Mouse (Mus musculus): Measurements from ENCODE around the gene D630045J12Rik. TPM values are rescaled to one million over a fixed set of nuclear protein-coding genes. Genes with fewer than 3 reads are reported as not detected.
A peak's percentile ranks its signal among the peaks of the same experiment; 100 is the strongest.

D630045J12Rik gene
- polyA plus RNA-seq, 1 experiment from 2014 or later = 11.7 TPM

DNA sequence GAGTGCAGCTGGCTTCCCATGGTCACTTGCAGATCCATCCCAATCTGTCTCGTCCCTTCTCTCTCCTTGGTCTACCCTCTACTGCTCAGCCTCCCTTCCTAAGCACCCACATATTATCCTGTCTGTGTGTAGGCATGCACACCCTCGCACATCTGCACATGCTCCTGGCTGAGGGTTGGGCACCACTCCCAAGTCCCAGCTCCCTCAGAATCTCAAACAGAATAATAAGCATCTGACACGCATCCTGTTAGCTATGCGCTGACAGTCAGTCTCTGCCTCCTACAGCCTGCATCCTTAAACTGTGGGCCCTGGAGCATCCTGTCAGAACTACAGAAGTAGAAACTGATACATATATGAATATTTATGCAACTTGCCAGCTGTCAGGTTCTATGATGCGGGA lies 13.2 kb downstream of the D630045J12Rik start:
- H3K9me3 ChIP-seq = no peaks in the 10 kb centered on the region
- no peak overlapping the region for H3K4me3 ChIP-seq
- H3K4me1 ChIP-seq = peaks cover 21% of the 10 kb centered on the region
- WGBS = 84% methylated on average over 5 of the region's 5 CpGs
- no peaks in the 10 kb centered on the region for H3K36me3 ChIP-seq
- H3K27ac ChIP-seq (replicated peaks) = no peak overlapping the region
- H3K9ac ChIP-seq (replicated peaks) = no peak overlapping the region
- H3K27me3 ChIP-seq = no peaks in the 10 kb centered on the region
- no peak overlapping the region for H3K4me2 ChIP-seq (replicated peaks)
- ATAC-seq (ENCODE audit: low FRiP score, low read depth) = no peak; the same call in 1 of the 2 replicates

DNA sequence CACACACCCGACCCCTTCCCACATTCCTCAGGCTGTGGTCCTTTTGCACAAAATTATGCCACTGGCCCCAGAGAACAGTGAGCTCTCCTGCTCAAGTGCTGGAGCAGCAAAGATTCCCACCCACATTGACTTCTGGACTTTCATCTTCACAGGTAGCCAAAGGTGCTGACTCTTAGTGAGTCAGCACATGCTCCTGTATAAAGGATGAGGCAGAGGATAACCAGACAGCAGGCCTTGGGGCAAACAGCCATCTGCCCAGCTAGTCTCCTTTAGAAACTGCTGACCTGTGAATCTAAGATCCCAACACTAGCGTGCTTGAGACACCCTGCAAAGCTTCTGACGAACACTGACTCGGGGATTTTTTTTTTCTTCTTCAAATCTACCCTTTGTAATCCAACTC lies 15.4 kb downstream of the D630045J12Rik start:
- no peak overlapping the region for H3K27ac ChIP-seq (replicated peaks)
- H3K4me3 ChIP-seq = no peak overlapping the region
- H3K36me3 ChIP-seq = no peaks in the 10 kb centered on the region
- no peak for ATAC-seq (ENCODE audit: low FRiP score, low read depth)
- H3K4me1 ChIP-seq = peaks cover 13% of the 10 kb centered on the region
- no peaks in the 10 kb centered on the region for H3K27me3 ChIP-seq
- H3K9me3 ChIP-seq = no peaks in the 10 kb centered on the region
- H3K9ac ChIP-seq (replicated peaks) = no peak overlapping the region
- no peak overlapping the region for H3K4me2 ChIP-seq (replicated peaks)
- whole genome bisulfite sequencing = 68% methylated on average over 4 of the region's 4 CpGs

DNA sequence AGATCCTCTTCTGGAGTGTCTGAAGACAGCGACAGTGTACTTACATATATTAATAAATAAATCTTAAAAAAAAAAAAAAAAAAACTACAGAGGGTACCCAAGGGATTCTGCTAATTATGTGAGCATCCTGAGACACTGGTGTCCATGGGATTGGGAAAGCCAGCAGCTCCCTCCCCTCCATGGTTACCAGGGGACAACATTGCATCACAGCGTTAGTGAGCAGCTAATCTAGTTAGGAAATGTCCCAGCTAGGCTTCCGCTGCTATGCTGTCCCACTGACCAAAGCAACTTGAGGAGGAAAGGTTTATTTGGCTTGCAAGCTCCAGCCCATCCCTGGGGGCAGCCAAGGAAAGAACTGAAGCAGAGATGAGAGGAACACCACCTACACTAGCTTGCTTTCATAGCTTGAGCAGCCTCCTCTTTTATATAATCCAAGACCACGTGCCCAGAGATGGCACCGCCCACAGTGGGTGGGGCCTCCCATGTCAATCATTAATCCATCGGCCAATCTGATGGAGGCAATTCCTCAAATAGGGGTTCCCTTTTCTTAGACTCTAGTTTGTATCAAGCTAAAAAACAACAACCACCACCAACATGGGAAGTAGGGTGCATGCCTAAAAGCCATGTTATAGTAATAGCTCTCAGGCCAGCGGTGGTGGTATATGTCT lies 17.7 kb downstream of the D630045J12Rik start:
- WGBS = 78% methylated on average over 7 of the region's 7 CpGs
- Histone ChIP-seq H3K4me2 (replicated peaks) (no peak overlapping the region), H3K4me3 (no peak overlapping the region), H3K4me1 (peaks cover 16% of the 10 kb centered on the region), H3K9me3 (no peaks in the 10 kb centered on the region), H3K9ac (replicated peaks) (no peak overlapping the region), H3K36me3 (no peaks in the 10 kb centered on the region), H3K27me3 (no peaks in the 10 kb centered on the region), H3K27ac (replicated peaks) (no peak overlapping the region)
- ATAC-seq (ENCODE audit: low FRiP score, low read depth) = no peak

DNA sequence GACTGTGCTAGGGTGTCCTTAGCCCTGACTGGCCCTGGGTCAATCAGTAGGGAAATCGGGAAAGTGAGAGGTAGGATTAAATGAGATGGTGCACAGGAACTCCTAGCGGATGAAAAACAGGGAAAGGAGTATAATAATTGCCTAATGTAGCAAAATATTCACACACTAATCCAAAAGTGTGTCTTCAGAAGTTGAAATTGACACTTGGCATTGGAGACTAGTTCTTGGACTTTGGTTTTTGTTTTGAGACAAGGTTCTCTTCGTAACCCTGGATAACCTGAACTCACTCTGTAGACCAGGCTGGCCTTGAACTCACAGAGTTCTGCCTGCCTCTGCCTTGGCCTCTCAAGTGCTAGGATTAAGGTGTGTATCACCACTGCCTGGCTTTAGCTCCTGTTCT lies 20.0 kb downstream of the D630045J12Rik start:
- Histone ChIP-seq H3K9me3 (no peaks in the 10 kb centered on the region), H3K4me3 (no peak overlapping the region), H3K27ac (replicated peaks) (no peak overlapping the region), H3K4me1 (peaks cover 16% of the 10 kb centered on the region), H3K36me3 (no peaks in the 10 kb centered on the region; the same call in 1 of the 2 replicates), H3K9ac (replicated peaks) (no peak overlapping the region), H3K4me2 (replicated peaks) (no peak overlapping the region), H3K27me3 (no peaks in the 10 kb centered on the region)
- WGBS = 93% methylated on average over 3 of the region's 3 CpGs
- ATAC-seq (ENCODE audit: low FRiP score, low read depth) = no peak

DNA sequence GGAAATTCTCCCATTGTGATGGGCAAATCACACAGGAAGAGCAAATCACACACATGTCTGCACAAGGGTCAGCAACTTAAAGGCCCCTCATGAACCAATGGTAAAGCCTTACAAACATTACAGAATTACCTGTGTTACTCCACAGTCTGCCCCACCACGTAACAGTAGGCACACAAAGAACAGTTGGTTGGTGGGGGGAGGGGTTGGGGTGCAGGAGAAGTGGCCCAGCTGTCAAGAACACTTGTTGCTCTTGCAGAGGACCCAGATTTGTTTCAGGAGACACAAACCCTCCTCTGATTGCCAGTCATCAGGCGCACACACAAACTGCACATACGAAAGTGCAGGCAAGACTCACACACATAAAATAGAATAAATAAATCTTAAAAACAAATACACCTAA lies 20.9 kb downstream of the D630045J12Rik start:
- Histone ChIP-seq H3K27ac (replicated peaks) (no peak overlapping the region), H3K9me3 (no peaks in the 10 kb centered on the region), H3K4me1 (peaks cover 16% of the 10 kb centered on the region), H3K27me3 (no peaks in the 10 kb centered on the region), H3K36me3 (no peaks in the 10 kb centered on the region; the same call in 1 of the 2 replicates), H3K4me3 (no peak overlapping the region), H3K9ac (replicated peaks) (no peak overlapping the region), H3K4me2 (replicated peaks) (no peak overlapping the region)
- ATAC-seq (ENCODE audit: low FRiP score, low read depth) = no peak
- whole genome bisulfite sequencing = 76% methylated on average over 3 of the region's 3 CpGs

DNA sequence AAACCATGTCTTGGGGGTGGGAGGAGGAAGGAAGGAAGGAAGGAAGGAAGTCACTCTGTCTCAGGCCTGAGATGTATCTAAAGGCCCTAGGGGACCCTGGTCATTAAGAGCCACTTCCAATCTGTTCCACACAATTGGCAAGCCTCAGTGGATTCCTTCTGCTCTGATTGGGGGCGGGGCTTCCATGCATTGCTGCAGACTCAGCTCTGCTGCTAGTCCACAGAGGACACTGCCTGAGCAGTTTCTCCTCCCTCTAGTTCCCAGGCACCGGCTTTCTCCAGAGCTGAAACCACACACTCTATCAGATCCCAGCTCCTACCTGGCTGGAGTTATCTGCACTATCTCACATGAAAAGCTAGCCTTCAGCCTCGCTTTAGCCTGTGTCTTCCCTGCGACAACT lies 21.8 kb downstream of the D630045J12Rik start:
- Histone ChIP-seq H3K4me2 (replicated peaks) (no peak overlapping the region), H3K36me3 (no peaks in the 10 kb centered on the region; the same call in 1 of the 2 replicates), H3K27me3 (no peaks in the 10 kb centered on the region), H3K4me1 (peaks cover 16% of the 10 kb centered on the region), H3K27ac (replicated peaks) (no peak overlapping the region), H3K4me3 (no peak overlapping the region), H3K9me3 (no peaks in the 10 kb centered on the region), H3K9ac (replicated peaks) (no peak overlapping the region)
- WGBS = 73% methylated on average over 4 of the region's 4 CpGs
- no peak for ATAC-seq (ENCODE audit: low FRiP score, low read depth)

DNA sequence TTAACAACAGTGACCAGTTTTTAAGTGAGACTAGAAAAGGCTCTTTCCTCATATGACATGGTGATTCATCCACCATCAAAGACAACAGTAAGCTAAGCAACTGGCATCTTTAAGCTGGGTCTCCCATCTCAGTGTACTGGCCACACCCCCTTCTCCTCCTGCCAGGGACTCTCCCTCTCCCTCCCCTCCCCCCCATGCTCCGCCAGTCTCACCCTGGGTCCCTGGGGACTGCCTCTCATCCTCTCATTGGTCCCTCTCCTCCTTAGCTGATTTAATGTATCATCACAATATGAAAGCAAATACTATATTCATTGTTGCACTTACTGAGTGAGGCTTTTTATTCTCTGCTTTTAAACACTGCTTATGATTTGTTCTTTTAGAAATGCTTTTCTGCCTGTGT lies 29.7 kb downstream of the D630045J12Rik start:
- H3K4me3 ChIP-seq = no peak overlapping the region
- no peaks in the 10 kb centered on the region for H3K27me3 ChIP-seq
- H3K36me3 ChIP-seq = no peaks in the 10 kb centered on the region; the same call in 1 of the 2 replicates
- ATAC-seq (ENCODE audit: low FRiP score, low read depth) = peak; percentile 86
- H3K4me2 ChIP-seq (replicated peaks) = no peak overlapping the region; the same call in 1 of the 2 replicates
- H3K9ac ChIP-seq (replicated peaks) = no peak overlapping the region
- H3K4me1 ChIP-seq = peaks cover 15% of the 10 kb centered on the region
- H3K27ac ChIP-seq (replicated peaks) = peak overlapping the region; percentile 56; the same call in 1 of the 2 replicates
- WGBS = 24% methylated on average over 1 of the region's 1 CpGs
- H3K9me3 ChIP-seq = no peaks in the 10 kb centered on the region

DNA sequence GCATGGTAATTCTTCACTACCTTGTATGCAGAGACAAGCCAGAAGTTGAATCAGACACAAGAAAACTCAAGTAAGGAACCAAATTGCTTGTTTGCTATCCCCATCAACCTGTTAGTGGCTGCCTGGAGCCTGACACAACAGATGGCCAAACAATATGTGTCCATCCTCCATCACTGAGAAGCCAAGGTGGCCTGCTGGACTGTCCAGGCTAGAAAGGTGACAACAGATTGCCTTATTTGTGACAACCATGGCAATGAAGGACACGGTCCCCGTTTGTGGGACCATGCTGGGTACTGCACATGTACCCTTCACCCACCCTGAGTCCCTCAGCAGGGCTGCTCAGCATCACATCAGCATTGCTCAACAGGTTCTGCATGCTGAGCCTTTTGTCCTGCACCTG lies 34.5 kb downstream of the D630045J12Rik start:
- ATAC-seq (ENCODE audit: low FRiP score, low read depth) = no peak
- Histone ChIP-seq H3K36me3 (no peaks in the 10 kb centered on the region), H3K27me3 (no peaks in the 10 kb centered on the region), H3K4me1 (peaks cover 10% of the 10 kb centered on the region), H3K4me3 (no peak overlapping the region), H3K4me2 (replicated peaks) (no peak overlapping the region), H3K27ac (replicated peaks) (no peak overlapping the region), H3K9me3 (no peaks in the 10 kb centered on the region), H3K9ac (replicated peaks) (no peak overlapping the region)
- 92% methylated on average over 2 of the region's 2 CpGs for whole genome bisulfite sequencing

DNA sequence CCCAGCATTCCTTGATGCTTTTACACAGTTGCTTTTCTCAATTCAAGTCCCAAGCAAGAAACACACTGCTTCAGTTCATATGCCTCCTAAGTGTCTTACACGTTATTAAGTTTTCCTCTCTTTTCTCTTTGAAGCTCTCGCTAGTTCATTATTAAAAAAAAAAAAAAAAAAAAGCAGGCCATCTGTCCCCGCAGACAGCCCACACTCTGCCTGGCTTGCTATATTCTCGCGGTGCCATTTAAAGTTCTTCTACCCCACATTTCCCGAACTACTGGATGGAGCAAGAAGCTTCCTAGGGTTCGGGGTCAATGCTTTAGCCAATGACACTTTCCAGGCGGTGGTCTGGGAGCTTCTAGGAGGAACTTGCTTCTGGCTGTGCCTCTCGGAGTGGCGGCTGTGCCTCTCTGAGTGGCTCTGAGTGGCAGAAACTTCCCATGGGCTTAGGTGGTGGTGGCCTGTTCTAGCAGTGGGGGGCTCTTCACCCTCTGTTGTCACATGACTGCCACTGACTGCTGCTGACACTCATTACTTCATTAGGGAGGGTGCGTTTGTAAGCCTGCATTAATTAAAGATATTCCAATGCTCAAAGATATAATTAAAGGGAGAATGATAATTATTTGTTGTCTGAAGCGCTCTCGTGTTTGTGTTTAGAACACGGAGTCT lies 38.2 kb downstream of the D630045J12Rik start:
- Histone ChIP-seq H3K4me2 (replicated peaks) (no peak overlapping the region), H3K4me3 (no peak overlapping the region), H3K4me1 (peaks cover 6% of the 10 kb centered on the region; the same call in 1 of the 2 replicates), H3K27me3 (peaks cover 8% of the 10 kb centered on the region), H3K9ac (replicated peaks) (no peak overlapping the region), H3K9me3 (peaks cover 9% of the 10 kb centered on the region; the same call in 1 of the 2 replicates), H3K36me3 (0 out of 2 replicates have a peak, but pooled peaks cover 4% of the 10 kb centered on the region), H3K27ac (replicated peaks) (no peak overlapping the region)
- ATAC-seq (ENCODE audit: low FRiP score, low read depth) = no peak
- WGBS = 69% methylated on average over 14 of the region's 14 CpGs

DNA sequence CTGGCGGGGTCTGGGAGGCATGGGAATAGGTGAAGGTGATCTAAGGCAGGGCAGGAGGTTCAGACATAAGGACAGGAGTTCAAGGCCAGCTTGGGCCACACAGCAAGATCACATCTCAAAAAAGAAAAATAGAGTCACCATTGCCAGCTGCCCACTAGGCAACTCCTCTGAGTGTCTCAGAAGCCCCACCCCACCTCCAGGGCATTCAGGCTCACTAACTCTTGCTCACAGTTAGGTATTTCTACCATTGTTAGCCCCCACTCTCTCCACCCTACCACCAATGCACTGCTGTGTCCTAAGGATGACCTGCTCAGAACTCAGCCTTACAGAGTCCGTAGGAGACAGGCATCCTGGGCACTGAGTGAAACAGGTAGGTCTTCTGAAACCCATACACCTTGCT lies 46.2 kb downstream of the D630045J12Rik start:
- WGBS = 26% methylated on average over 2 of the region's 2 CpGs
- no peak overlapping the region for H3K4me2 ChIP-seq (replicated peaks)
- H3K36me3 ChIP-seq = 0 out of 2 replicates have a peak, but pooled peaks cover 2% of the 10 kb centered on the region
- no peak overlapping the region for H3K4me3 ChIP-seq
- H3K27ac ChIP-seq (replicated peaks) = peak overlapping the region; percentile 50
- peak; percentile 45; the same call in 1 of the 2 replicates for ATAC-seq (ENCODE audit: low FRiP score, low read depth)
- H3K4me1 ChIP-seq = peaks cover 27% of the 10 kb centered on the region
- H3K9me3 ChIP-seq = peaks cover 9% of the 10 kb centered on the region
- no peak overlapping the region for H3K9ac ChIP-seq (replicated peaks)
- peaks cover 64% of the 10 kb centered on the region for H3K27me3 ChIP-seq

DNA sequence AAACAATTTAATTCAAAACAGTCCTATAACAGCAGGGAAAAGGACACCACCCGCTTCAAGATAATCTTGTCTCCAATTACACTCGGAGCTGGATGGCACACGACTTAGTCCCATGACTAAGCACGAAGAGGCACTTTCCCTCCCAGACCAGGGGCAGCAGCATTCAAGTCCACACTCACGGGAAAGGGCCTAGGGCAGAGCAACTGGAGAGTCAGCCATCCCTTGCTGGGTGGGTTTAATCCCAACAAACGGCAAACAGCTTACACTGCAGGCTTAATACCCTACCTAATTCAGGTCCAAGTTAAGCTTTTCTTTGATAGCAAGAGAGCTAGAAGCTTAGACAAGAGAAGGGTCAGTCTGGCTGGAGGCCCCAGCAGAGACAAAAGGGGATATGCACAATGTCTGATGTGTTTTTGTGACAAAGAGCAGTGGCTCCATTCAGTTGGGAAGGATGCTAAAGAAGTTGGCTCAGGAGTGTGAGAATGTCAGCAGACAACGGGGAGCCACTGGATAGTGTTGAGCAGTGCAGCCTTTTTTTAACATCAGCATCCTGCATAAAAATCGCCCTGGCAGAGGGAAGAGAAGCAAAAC lies 46.8 kb downstream of the D630045J12Rik start:
- Histone ChIP-seq H3K4me1 (peaks cover 27% of the 10 kb centered on the region), H3K4me3 (no peak overlapping the region), H3K27ac (replicated peaks) (peak overlapping the region; percentile 50), H3K4me2 (replicated peaks) (0 out of 2 replicates have a peak overlapping the region, but pooled peaks have one; percentile 2), H3K36me3 (no peaks in the 10 kb centered on the region), H3K9ac (replicated peaks) (no peak overlapping the region), H3K27me3 (peaks cover 65% of the 10 kb centered on the region), H3K9me3 (peaks cover 6% of the 10 kb centered on the region; the same call in 1 of the 2 replicates)
- WGBS = 1% methylated on average over 8 of the region's 8 CpGs
- peak; percentile 79 for ATAC-seq (ENCODE audit: low FRiP score, low read depth)

DNA sequence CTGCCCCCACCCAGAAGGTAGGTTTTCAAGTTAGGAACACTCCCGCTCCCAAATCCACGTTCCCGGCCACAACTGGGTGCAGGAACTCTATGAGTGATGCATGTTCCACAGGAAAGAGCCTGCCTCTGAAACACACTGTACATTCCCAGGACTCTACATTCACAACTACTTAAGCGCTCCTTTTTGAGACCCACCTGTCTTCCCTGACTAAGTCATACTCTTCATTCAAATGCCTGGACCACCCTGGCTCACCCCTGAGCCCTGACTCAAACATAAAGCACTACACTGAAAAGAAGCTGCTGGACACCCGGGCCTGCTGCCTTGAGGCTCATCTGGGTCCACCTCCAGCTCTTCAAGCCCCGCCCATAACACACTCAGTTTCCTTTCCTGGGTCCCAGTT lies 48.4 kb downstream of the D630045J12Rik start:
- peaks cover 72% of the 10 kb centered on the region for H3K27me3 ChIP-seq
- H3K36me3 ChIP-seq = no peaks in the 10 kb centered on the region
- no peak overlapping the region for H3K4me2 ChIP-seq (replicated peaks)
- no peak overlapping the region for H3K4me3 ChIP-seq
- 78% methylated on average over 6 of the region's 6 CpGs for WGBS
- no peak overlapping the region for H3K27ac ChIP-seq (replicated peaks)
- H3K4me1 ChIP-seq = peaks cover 27% of the 10 kb centered on the region
- peaks cover 6% of the 10 kb centered on the region; the same call in 1 of the 2 replicates for H3K9me3 ChIP-seq
- H3K9ac ChIP-seq (replicated peaks) = no peak overlapping the region
- ATAC-seq (ENCODE audit: low FRiP score, low read depth) = no peak

Data from midbrain, embryonic 12.5 days (tissue).